Mouse (Mus musculus) lung, embryonic 16.5 days (tissue): ENCODE measurements at regions not wholly inside any gene's neighbourhood (a gene's known extent, or its start where the extent isn't known, plus 50 kb on each side); places are given as distances from the start of the nearest gene placed in this dataset.

ENCODE experiments used
- ATAC-seq: fragments of 200-750 bp; cut with Nextera tagmentation; 2 replicates; pipeline ENCODE4 v1.8.0; 2017; ENCODE audit warnings: low read depth, mild to moderate bottlenecking, moderate library complexity
- H3K27ac ChIP-seq: fragments of 300-500 bp; sonication (generic); 2 replicates; pipeline ENCODE4 v1.5.1; 2014; ENCODE audit warnings: mild to moderate bottlenecking, control low read depth, low read length
- H3K27me3 ChIP-seq: fragments of 300-500 bp; sonication (generic); 2 replicates; pipeline ENCODE4 v1.6.1; 2014; ENCODE audit warnings: low read depth, low read length, mixed read lengths; ENCODE audit not compliant: control insufficient read depth, insufficient read depth
- H3K36me3 ChIP-seq: fragments of 300-500 bp; sonication (generic); 2 replicates; pipeline ENCODE4 v1.6.1; 2014; ENCODE audit warnings: low read length; ENCODE audit not compliant: control insufficient read depth, insufficient read depth
- H3K4me1 ChIP-seq: fragments of 300-500 bp; sonication (generic); replicated peaks from 2 replicates; pipeline ENCODE4 v1.6.1; 2014; ENCODE audit warnings: low read length, mixed read lengths; ENCODE audit not compliant: control insufficient read depth, insufficient read depth
- H3K4me2 ChIP-seq: fragments of 300-500 bp; sonication (generic); 2 replicates; pipeline ENCODE4 v1.6.1; 2014; ENCODE audit warnings: low read depth, low read length, control low read depth
- H3K4me3 ChIP-seq: fragments of 300-500 bp; sonication (generic); 2 replicates; pipeline ENCODE4 v1.5.1; 2014; ENCODE audit warnings: mild to moderate bottlenecking, low read length, control low read depth
- H3K9ac ChIP-seq: fragments of 300-500 bp; sonication (generic); 2 replicates; pipeline ENCODE4 v1.6.1; 2014; ENCODE audit warnings: low read length, control low read depth
- H3K9me3 ChIP-seq: fragments of 300-500 bp; sonication (generic); 2 replicates; pipeline ENCODE4 v1.6.1; 2016; ENCODE audit warnings: low read length; ENCODE audit not compliant: control insufficient read depth
- WGBS: fragments of 180-500 bp; shearing (Covaris S2); extraction: QIAGEN DNeasy Blood & Tissue Kit; methylation state at CpG from one replicate; pipeline ENCODE4 v1.1.7; 2014; 5-methylcytosine and 5-hydroxymethylcytosine counted together

- H3K27me3 ChIP-seq: no peaks in the 10 kb centered on the region
- WGBS: 42% methylated on average over 9 of the region's 9 CpGs
- no peak overlapping the region for H3K9ac ChIP-seq
- peak overlapping the region; percentile 28; the same call in 1 of the 2 replicates for H3K27ac ChIP-seq
- no peaks in the 10 kb centered on the region for H3K36me3 ChIP-seq
- ATAC-seq: peak; percentile 77
- no peak overlapping the region for H3K4me2 ChIP-seq
- H3K9me3 ChIP-seq: no peaks in the 10 kb centered on the region
- no peak overlapping the region for H3K4me3 ChIP-seq
- H3K4me1 ChIP-seq: no peaks in the 10 kb centered on the region; the same call in 1 of the 2 replicates
These were observed 97.4 kb upstream of the Zfp827 start for GRCm38 (mm10) chr8:78930610-78931397.

- ATAC-seq: no peak
- no peaks in the 10 kb centered on the region; the same call in 1 of the 2 replicates for H3K4me1 ChIP-seq
- H3K36me3 ChIP-seq: no peaks in the 10 kb centered on the region
- no peaks in the 10 kb centered on the region for H3K9me3 ChIP-seq
- H3K4me2 ChIP-seq: no peak overlapping the region
- H3K9ac ChIP-seq: no peak overlapping the region
- 65% methylated on average over 6 of the region's 6 CpGs for WGBS
- H3K4me3 ChIP-seq: no peak overlapping the region
- H3K27ac ChIP-seq: no peak overlapping the region
- H3K27me3 ChIP-seq: no peaks in the 10 kb centered on the region
These were observed 96.2 kb upstream of the Zfp827 start for GRCm38 (mm10) chr8:78932069-78932468.

DNA sequence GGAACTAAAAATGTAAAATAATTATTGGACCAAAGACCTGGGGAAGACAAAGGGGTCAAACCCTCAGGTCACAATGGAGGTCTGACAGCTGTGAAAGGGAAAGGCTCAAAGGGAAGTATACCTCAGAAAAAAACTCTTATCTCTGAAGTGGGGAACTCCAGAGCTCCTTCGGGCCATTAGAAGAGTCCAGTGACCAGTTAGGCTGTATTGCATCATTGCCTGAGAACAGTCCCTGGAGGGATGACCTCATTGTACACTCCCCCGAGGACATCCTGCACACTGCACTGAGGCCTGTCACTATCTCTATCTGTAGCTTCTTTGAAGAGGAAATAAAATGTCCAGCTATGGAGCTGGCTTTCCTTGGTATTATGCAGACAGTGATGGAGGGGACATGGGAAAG lies 88.2 kb upstream of the Zfp827 start:
- ATAC-seq: no peak
- 35% methylated on average over 2 of the region's 2 CpGs for WGBS
- Histone ChIP-seq H3K9ac (no peak overlapping the region), H3K4me3 (no peak overlapping the region), H3K36me3 (no peaks in the 10 kb centered on the region), H3K9me3 (no peaks in the 10 kb centered on the region), H3K4me2 (no peak overlapping the region), H3K27me3 (no peaks in the 10 kb centered on the region), H3K4me1 (no peaks in the 10 kb centered on the region), H3K27ac (no peak overlapping the region)

DNA sequence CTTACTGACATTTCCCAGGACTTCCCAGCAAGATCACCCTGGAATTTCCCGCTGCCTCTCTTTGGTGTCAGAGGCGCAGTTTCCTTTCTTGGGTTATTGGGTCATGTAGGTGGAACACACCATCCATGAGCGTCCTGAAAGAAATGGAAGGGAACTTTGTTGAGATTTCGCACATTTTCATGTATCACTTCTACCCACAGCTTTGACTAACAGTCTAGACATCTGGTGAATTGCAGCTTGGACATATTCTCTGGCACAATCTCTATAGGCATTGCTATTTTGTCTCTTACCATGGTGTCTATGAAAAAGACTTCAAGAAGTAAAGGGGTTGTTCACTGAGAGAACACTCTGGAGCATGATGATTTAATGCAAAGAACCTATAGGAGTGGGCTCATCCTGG lies 86.7 kb upstream of the Zfp827 start:
- H3K9me3 ChIP-seq: no peaks in the 10 kb centered on the region
- H3K9ac ChIP-seq: no peak overlapping the region
- no peak overlapping the region for H3K4me3 ChIP-seq
- no peaks in the 10 kb centered on the region for H3K36me3 ChIP-seq
- no peak overlapping the region for H3K4me2 ChIP-seq
- no peak for ATAC-seq
- H3K4me1 ChIP-seq: no peaks in the 10 kb centered on the region
- no peak overlapping the region for H3K27ac ChIP-seq
- 90% methylated on average over 4 of the region's 4 CpGs for WGBS
- H3K27me3 ChIP-seq: no peaks in the 10 kb centered on the region

DNA sequence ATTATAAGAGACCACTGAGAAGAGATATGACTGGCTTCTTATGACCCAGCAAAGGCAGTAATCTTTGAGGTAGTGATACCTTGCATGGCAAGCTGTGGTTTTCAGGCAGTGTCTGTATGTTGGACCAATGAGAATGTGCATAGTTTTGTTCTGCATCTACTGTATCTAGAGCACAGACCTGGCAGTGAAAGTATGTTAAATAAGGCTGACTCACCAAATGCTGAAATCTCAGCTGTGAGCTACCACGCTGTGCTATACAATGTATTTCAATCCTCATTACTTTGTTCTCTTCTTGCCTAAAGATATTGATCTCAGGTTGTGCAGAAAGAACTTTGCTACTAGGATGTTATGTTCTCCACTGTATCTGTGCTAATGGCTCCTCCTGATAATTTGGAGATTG lies 83.9 kb upstream of the Zfp827 start:
- Histone ChIP-seq H3K27me3 (no peaks in the 10 kb centered on the region), H3K4me3 (no peak overlapping the region), H3K9ac (no peak overlapping the region), H3K36me3 (no peaks in the 10 kb centered on the region), H3K4me2 (no peak overlapping the region), H3K4me1 (no peaks in the 10 kb centered on the region), H3K27ac (no peak overlapping the region), H3K9me3 (no peaks in the 10 kb centered on the region)
- 87% methylated on average over 1 of the region's 1 CpGs for WGBS
- ATAC-seq: no peak

- no peak overlapping the region for H3K27ac ChIP-seq
- no peaks in the 10 kb centered on the region for H3K36me3 ChIP-seq
- H3K9me3 ChIP-seq: no peaks in the 10 kb centered on the region
- ATAC-seq: no peak
- no peak overlapping the region for H3K4me2 ChIP-seq
- no peaks in the 10 kb centered on the region for H3K4me1 ChIP-seq
- H3K9ac ChIP-seq: no peak overlapping the region
- H3K27me3 ChIP-seq: no peaks in the 10 kb centered on the region
- H3K4me3 ChIP-seq: no peak overlapping the region
- 42% methylated on average over 1 of the region's 1 CpGs for whole genome bisulfite sequencing
These were observed 82.6 kb upstream of the Zfp827 start for GRCm38 (mm10) chr8:78945607-78946006.

DNA sequence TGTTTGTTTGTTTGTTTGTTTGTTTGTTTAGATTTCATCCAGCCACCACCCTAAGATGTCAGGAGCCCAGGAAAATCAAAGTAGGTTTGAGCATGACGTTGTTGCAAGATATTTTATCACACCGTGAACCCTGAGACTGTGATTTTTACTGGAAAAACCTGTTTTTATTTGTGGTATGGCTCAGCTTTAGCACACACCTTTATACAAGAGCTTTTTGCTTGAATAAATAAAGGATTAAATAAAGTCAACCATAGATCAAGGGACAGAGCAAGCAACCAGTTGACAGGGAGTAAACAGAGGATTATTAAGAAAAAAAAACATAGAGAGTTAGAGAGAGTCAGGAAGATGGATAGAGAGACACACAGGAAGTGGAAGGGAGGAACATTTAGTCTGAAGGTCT lies 82.2 kb upstream of the Zfp827 start:
- 60% methylated on average over 2 of the region's 2 CpGs for WGBS
- H3K4me1 ChIP-seq: no peaks in the 10 kb centered on the region
- H3K27ac ChIP-seq: no peak overlapping the region

DNA sequence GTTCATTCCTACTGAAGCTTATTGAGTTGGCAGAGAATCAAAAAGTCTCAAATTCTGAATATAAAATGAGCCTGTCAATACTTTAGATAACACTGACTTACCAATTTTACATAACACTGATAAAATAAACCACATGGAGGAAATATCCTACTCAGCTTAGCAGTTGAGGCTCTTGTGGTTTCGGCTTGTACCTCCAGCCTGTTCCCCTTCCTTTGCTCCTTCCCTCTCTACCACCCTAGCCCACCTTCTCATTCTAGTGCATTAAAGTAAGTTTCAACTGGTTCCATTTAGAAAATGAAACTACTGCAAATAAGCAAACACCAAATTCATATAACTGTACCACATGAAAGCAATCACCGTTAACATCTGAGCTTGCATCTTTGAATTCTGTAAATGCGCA lies 53.2 kb upstream of the Zfp827 start:
- no peak overlapping the region for H3K4me3 ChIP-seq
- no peak for ATAC-seq
- 89% methylated on average over 3 of the region's 3 CpGs for WGBS
- no peaks in the 10 kb centered on the region for H3K4me1 ChIP-seq
- H3K4me2 ChIP-seq: no peak overlapping the region
- H3K27me3 ChIP-seq: no peaks in the 10 kb centered on the region
- H3K36me3 ChIP-seq: no peaks in the 10 kb centered on the region
- no peaks in the 10 kb centered on the region for H3K9me3 ChIP-seq
- no peak overlapping the region for H3K9ac ChIP-seq
- H3K27ac ChIP-seq: no peak overlapping the region

More for the DNA sequence above, 82.2 kb upstream of the Zfp827 start:
- H3K4me3 ChIP-seq: no peak overlapping the region
- no peak for ATAC-seq
- H3K4me2 ChIP-seq: no peak overlapping the region
- H3K9me3 ChIP-seq: no peaks in the 10 kb centered on the region
- H3K36me3 ChIP-seq: no peaks in the 10 kb centered on the region
- no peaks in the 10 kb centered on the region for H3K27me3 ChIP-seq
- H3K9ac ChIP-seq: no peak overlapping the region
